Mouse (Mus musculus): ENCODE measurements around the gene Sorcs2. TPM values are rescaled to one million over a fixed set of nuclear protein-coding genes. Genes with fewer than 3 reads are reported as not detected.

The Sorcs2 gene
- polyA plus RNA-seq, 1 experiment from 2014 or later, result 11.1 TPM

DNA sequence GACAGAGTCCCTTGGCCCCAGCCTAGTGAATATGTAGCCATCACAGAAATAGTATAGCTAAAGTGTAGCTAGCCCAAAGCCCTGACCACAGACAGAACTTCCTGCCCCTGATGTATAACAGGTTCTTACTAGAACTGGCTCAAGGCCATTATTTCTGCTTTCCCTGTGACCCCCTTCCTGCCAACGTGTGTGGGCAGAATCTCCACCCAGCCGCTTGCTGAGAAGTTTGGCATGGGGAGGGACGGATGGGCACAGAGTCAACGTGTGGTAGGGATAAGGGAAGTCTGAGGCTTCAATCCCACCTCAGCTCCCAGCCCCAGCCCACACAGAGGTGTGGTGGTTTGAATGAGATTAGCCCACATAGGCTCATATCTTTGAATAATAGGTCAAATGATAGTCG lies 26.2 kb downstream of the Sorcs2 start:
- Histone ChIP-seq H3K27ac (ENCODE audit: low read depth, low read length) (no peak overlapping the region), H3K4me2 (ENCODE audit: low read depth, low read length) (no peak overlapping the region), H3K27me3 (ENCODE audit: control insufficient read depth, insufficient read depth, low read length) (no peaks in the 10 kb centered on the region), H3K9ac (replicated peaks; ENCODE audit: low read depth, low read length) (no peak overlapping the region), H3K9me3 (ENCODE audit: control insufficient read depth, low read length) (no peaks in the 10 kb centered on the region), H3K4me3 (ENCODE audit: low read depth, low read length) (no peak overlapping the region), H3K4me1 (ENCODE audit: control insufficient read depth, insufficient read depth, low read length) (peaks cover 34% of the 10 kb centered on the region), H3K36me3 (ENCODE audit: control insufficient read depth, insufficient read depth, low read length) (no peaks in the 10 kb centered on the region)
- no peak for ATAC-seq (ENCODE audit: low read depth)
- 82% methylated on average over 5 of the region's 5 CpGs for WGBS

- H3K4me3 ChIP-seq (ENCODE audit: low read depth, low read length), result no peak overlapping the region
- H3K9ac ChIP-seq (replicated peaks; ENCODE audit: low read depth, low read length), result no peak overlapping the region
- no peaks in the 10 kb centered on the region for H3K27me3 ChIP-seq (ENCODE audit: control insufficient read depth, insufficient read depth, low read length)
- H3K27ac ChIP-seq (ENCODE audit: low read depth, low read length), result no peak overlapping the region
- H3K4me2 ChIP-seq (ENCODE audit: low read depth, low read length), result no peak overlapping the region
- H3K4me1 ChIP-seq (ENCODE audit: control insufficient read depth, insufficient read depth, low read length), result peaks cover 27% of the 10 kb centered on the region
- H3K9me3 ChIP-seq (ENCODE audit: control insufficient read depth, low read length), result no peaks in the 10 kb centered on the region
- ATAC-seq (ENCODE audit: low read depth), result peak; percentile 59
- H3K36me3 ChIP-seq (ENCODE audit: control insufficient read depth, insufficient read depth, low read length), result no peaks in the 10 kb centered on the region
- WGBS, result 31% methylated on average over 1 of the region's 1 CpGs
These were observed 28.7 kb downstream of the Sorcs2 start for GRCm38 (mm10) chr5:36369261-36369684.

- Histone ChIP-seq H3K4me2 (ENCODE audit: low read depth, low read length) (no peak overlapping the region), H3K4me3 (ENCODE audit: low read depth, low read length) (no peak overlapping the region), H3K9me3 (ENCODE audit: control insufficient read depth, low read length) (no peaks in the 10 kb centered on the region), H3K27ac (ENCODE audit: low read depth, low read length) (no peak overlapping the region), H3K27me3 (ENCODE audit: control insufficient read depth, insufficient read depth, low read length) (no peaks in the 10 kb centered on the region), H3K36me3 (ENCODE audit: control insufficient read depth, insufficient read depth, low read length) (no peaks in the 10 kb centered on the region), H3K4me1 (ENCODE audit: control insufficient read depth, insufficient read depth, low read length) (peaks cover 21% of the 10 kb centered on the region), H3K9ac (replicated peaks; ENCODE audit: low read depth, low read length) (no peak overlapping the region; the same call in 1 of the 2 replicates)
- ATAC-seq (ENCODE audit: low read depth), result no peak
- WGBS, result 81% methylated on average over 7 of the region's 7 CpGs
These were observed 29.3 kb downstream of the Sorcs2 start for GRCm38 (mm10) chr5:36368511-36369135.

DNA sequence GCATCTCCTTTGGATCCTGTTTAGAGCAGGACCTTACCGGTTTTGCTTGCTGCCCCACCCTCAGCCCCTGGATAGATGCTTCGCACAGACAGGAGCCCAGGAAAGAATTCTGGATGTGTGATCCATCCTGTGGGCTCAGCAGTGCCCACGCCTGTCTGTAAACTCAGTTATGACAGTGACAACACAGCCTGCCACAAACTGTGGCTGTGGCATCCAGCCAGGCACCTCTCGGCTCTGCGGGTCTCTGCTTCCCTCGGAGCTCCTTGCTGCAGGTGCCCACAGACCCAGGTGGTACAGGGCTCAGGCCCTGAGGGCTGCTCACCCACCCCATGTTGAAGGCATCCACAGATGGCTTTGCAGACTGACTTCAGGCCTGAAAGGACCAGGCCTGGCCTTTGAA lies 30.0 kb downstream of the Sorcs2 start:
- Histone ChIP-seq H3K4me1 (ENCODE audit: control insufficient read depth, insufficient read depth, low read length) (peaks cover 15% of the 10 kb centered on the region), H3K36me3 (ENCODE audit: control insufficient read depth, insufficient read depth, low read length) (no peaks in the 10 kb centered on the region), H3K4me3 (ENCODE audit: low read depth, low read length) (no peak overlapping the region), H3K9me3 (ENCODE audit: control insufficient read depth, low read length) (no peaks in the 10 kb centered on the region), H3K4me2 (ENCODE audit: low read depth, low read length) (no peak overlapping the region), H3K27ac (ENCODE audit: low read depth, low read length) (no peak overlapping the region), H3K9ac (replicated peaks; ENCODE audit: low read depth, low read length) (no peak overlapping the region), H3K27me3 (ENCODE audit: control insufficient read depth, insufficient read depth, low read length) (no peaks in the 10 kb centered on the region)
- 76% methylated on average over 6 of the region's 6 CpGs for WGBS
- no peak for ATAC-seq (ENCODE audit: low read depth)

GRCm38 (mm10) chr5:36367181-36367610 lies 30.7 kb downstream of the Sorcs2 start:
- Histone ChIP-seq H3K9me3 (ENCODE audit: control insufficient read depth, low read length) (no peaks in the 10 kb centered on the region), H3K4me2 (ENCODE audit: low read depth, low read length) (no peak overlapping the region), H3K27me3 (ENCODE audit: control insufficient read depth, insufficient read depth, low read length) (no peaks in the 10 kb centered on the region), H3K4me3 (ENCODE audit: low read depth, low read length) (no peak overlapping the region), H3K27ac (ENCODE audit: low read depth, low read length) (no peak overlapping the region), H3K36me3 (ENCODE audit: control insufficient read depth, insufficient read depth, low read length) (no peaks in the 10 kb centered on the region), H3K4me1 (ENCODE audit: control insufficient read depth, insufficient read depth, low read length) (peaks cover 12% of the 10 kb centered on the region), H3K9ac (replicated peaks; ENCODE audit: low read depth, low read length) (no peak overlapping the region)
- ATAC-seq (ENCODE audit: low read depth), result no peak
- 86% methylated on average over 3 of the region's 3 CpGs for WGBS

- H3K4me3 ChIP-seq (ENCODE audit: low read depth, low read length), result no peak overlapping the region
- 87% methylated on average over 7 of the region's 7 CpGs for WGBS
- H3K4me1 ChIP-seq (ENCODE audit: control insufficient read depth, insufficient read depth, low read length), result peaks cover 5% of the 10 kb centered on the region; the same call in 1 of the 2 replicates
- no peak for ATAC-seq (ENCODE audit: low read depth)
- H3K9ac ChIP-seq (replicated peaks; ENCODE audit: low read depth, low read length), result no peak overlapping the region
- H3K9me3 ChIP-seq (ENCODE audit: control insufficient read depth, low read length), result no peaks in the 10 kb centered on the region
- H3K4me2 ChIP-seq (ENCODE audit: low read depth, low read length), result no peak overlapping the region
- no peaks in the 10 kb centered on the region for H3K36me3 ChIP-seq (ENCODE audit: control insufficient read depth, insufficient read depth, low read length)
- H3K27me3 ChIP-seq (ENCODE audit: control insufficient read depth, insufficient read depth, low read length), result no peaks in the 10 kb centered on the region
- no peak overlapping the region for H3K27ac ChIP-seq (ENCODE audit: low read depth, low read length)
These were observed 36.2 kb downstream of the Sorcs2 start for GRCm38 (mm10) chr5:36361749-36362148.

GRCm38 (mm10) chr5:36360343-36360742 lies 37.6 kb downstream of the Sorcs2 start:
- 87% methylated on average over 7 of the region's 7 CpGs for WGBS
- H3K9ac ChIP-seq (replicated peaks; ENCODE audit: low read depth, low read length), result 0 out of 2 replicates have a peak overlapping the region, but pooled peaks have one; percentile 2

DNA sequence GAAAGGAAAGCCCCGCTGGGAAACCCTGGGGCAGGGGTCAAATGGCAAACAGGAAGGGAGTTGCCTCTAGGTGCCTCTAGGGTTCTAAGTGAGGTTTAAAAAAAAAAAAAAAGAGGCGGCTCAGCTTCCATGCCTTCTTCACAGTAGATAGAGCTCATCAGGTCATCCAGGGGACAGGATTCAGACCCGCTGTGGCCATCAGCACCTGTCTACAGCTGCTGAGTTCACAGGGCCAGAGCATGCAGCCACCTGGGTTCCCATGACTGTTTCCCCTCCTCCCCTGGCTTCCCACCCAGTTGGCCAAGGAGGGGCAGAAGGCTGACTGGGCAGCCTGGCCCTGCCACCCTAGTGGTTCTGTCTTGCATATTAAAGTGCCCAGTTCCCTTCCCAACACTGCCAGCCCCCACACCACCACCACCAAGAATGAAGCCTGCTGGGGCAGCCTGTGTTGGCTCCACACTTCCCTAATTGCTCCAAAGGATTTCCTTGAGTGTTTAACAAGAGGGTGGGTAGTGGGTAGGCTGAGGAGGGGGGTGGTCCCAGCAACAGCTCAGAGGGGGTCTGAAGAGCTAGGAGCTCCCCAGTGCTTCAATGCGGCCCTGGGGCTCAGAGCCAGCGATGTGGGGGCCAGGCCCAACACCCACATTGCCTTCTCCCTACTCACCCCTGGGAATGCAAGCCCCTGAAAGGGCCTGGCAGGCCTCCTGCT lies 38.2 kb downstream of the Sorcs2 start:
- ATAC-seq (ENCODE audit: low read depth), result peak; percentile 74
- Histone ChIP-seq H3K9me3 (ENCODE audit: control insufficient read depth, low read length) (no peaks in the 10 kb centered on the region), H3K4me1 (ENCODE audit: control insufficient read depth, insufficient read depth, low read length) (peaks cover 5% of the 10 kb centered on the region; the same call in 1 of the 2 replicates), H3K27me3 (ENCODE audit: control insufficient read depth, insufficient read depth, low read length) (no peaks in the 10 kb centered on the region), H3K9ac (replicated peaks; ENCODE audit: low read depth, low read length) (no peak overlapping the region), H3K4me2 (ENCODE audit: low read depth, low read length) (no peak overlapping the region), H3K36me3 (ENCODE audit: control insufficient read depth, insufficient read depth, low read length) (no peaks in the 10 kb centered on the region), H3K27ac (ENCODE audit: low read depth, low read length) (no peak overlapping the region), H3K4me3 (ENCODE audit: low read depth, low read length) (no peak overlapping the region)
- WGBS, result 52% methylated on average over 5 of the region's 5 CpGs

More at GRCm38 (mm10) chr5:36360343-36360742, 37.6 kb downstream of the Sorcs2 start:
- H3K27me3 ChIP-seq (ENCODE audit: control insufficient read depth, insufficient read depth, low read length), result no peaks in the 10 kb centered on the region
- no peak overlapping the region for H3K4me2 ChIP-seq (ENCODE audit: low read depth, low read length)
- H3K4me3 ChIP-seq (ENCODE audit: low read depth, low read length), result no peak overlapping the region
- no peaks in the 10 kb centered on the region for H3K36me3 ChIP-seq (ENCODE audit: control insufficient read depth, insufficient read depth, low read length)
- H3K9me3 ChIP-seq (ENCODE audit: control insufficient read depth, low read length), result no peaks in the 10 kb centered on the region
- H3K27ac ChIP-seq (ENCODE audit: low read depth, low read length), result no peak overlapping the region
- H3K4me1 ChIP-seq (ENCODE audit: control insufficient read depth, insufficient read depth, low read length), result peaks cover 5% of the 10 kb centered on the region; the same call in 1 of the 2 replicates
- ATAC-seq (ENCODE audit: low read depth), result no peak

GRCm38 (mm10) chr5:36358161-36358560 lies 39.8 kb downstream of the Sorcs2 start:
- H3K4me2 ChIP-seq (ENCODE audit: low read depth, low read length), result no peak overlapping the region
- H3K4me1 ChIP-seq (ENCODE audit: control insufficient read depth, insufficient read depth, low read length), result peaks cover 5% of the 10 kb centered on the region; the same call in 1 of the 2 replicates
- H3K4me3 ChIP-seq (ENCODE audit: low read depth, low read length), result no peak overlapping the region
- H3K36me3 ChIP-seq (ENCODE audit: control insufficient read depth, insufficient read depth, low read length), result no peaks in the 10 kb centered on the region
- no peak overlapping the region for H3K27ac ChIP-seq (ENCODE audit: low read depth, low read length)
- H3K9ac ChIP-seq (replicated peaks; ENCODE audit: low read depth, low read length), result no peak overlapping the region
- WGBS, result 89% methylated on average over 4 of the region's 4 CpGs
- no peaks in the 10 kb centered on the region for H3K27me3 ChIP-seq (ENCODE audit: control insufficient read depth, insufficient read depth, low read length)
- no peak for ATAC-seq (ENCODE audit: low read depth)
- no peaks in the 10 kb centered on the region for H3K9me3 ChIP-seq (ENCODE audit: control insufficient read depth, low read length)
